Mouse (Mus musculus) megakaryocyte-erythroid progenitor cell, adult 5-6 weeks (primary cell): ENCODE data around the gene Mitf. TPM values are rescaled to one million over a fixed set of nuclear protein-coding genes. Genes with fewer than 3 reads are reported as not detected.

Experiments used
- ATAC-seq: replicated peaks from 2 replicates; pipeline ENCODE4 v1.8.0; 2016; ENCODE audit warnings: mild to moderate bottlenecking, inconsistent platforms; ENCODE audit not compliant: severe bottlenecking, poor library complexity, low FRiP score, low TSS enrichment
- total RNA-seq, 2 experiments: library from RNA; stranded (forward) in 1 of 2; stranded (reverse) in 1 of 2; fragments of 200-1000, 215-1000 nt in 1 of 2; fragments of >200 nt in 1 of 2; fragmentation: Nextera tagmentation in 1 of 2; gene quantifications; 2 replicates each; pipeline ENCODE4 v1.2.3; 2014 to 2017

Mitf gene
- total RNA-seq, 2 experiments from 2014 or later: 1.0 to 1.6 TPM

DNA sequence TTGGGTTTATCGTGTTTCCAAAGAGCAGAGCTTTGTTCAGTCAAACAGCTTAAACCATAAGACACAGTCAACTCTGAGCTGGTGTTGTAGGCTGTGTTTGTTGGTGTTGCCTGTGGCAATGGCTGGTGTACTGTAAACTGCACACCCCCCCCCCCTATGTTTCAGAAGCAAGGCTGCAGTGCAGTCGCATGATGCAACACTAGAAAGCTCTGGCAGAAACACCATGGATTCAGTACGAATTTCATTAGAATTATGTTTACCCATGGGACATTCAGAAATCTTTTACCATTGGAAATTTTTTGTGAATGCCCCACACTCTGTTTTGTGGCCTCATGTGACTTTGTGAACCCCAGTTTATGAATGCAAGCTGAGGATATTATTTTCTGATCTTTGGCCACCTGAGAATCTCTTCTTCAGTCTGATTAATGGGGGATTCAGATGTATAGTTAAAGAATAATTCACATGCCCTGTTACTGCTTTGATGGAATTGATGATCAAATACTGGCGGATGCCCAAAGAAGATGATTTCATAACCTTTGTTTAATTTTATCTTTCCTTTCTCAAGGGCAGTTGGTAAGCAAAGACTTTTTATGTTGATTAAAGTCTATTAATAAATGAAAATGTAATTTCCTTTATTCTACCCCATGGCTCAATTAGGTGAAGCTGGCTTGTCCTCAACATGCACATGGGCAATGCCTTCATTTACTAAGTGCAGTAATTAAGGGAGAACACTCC is 64.6 kb downstream of the Mitf start:
- no peak for ATAC-seq

- ATAC-seq: no peak
Observed at GRCm38 (mm10) chr6:97873102-97873501, 66.2 kb downstream of the Mitf start.

GRCm38 (mm10) chr6:97876990-97877389 is 70.1 kb downstream of the Mitf start:
- ATAC-seq: peak; percentile 83

DNA sequence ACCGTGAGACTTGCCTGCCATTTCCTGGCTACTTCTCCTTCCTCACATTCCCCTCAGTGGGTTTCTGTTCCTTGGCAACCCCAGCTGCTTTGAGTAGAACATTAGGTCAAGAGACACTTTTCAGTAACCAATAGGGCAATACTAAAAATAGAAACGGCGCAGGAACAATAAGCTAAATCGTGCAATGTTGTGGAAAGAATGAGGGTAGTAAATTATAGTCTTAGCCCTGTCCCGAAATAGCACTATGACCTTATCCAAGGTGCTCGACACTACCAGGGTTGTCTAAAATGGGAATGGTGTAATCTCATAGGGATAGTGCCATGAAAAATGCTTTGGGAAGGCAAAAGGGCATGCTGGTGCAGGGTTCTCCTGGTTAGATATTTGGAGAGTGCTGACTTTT is 70.6 kb downstream of the Mitf start:
- no peak for ATAC-seq

DNA sequence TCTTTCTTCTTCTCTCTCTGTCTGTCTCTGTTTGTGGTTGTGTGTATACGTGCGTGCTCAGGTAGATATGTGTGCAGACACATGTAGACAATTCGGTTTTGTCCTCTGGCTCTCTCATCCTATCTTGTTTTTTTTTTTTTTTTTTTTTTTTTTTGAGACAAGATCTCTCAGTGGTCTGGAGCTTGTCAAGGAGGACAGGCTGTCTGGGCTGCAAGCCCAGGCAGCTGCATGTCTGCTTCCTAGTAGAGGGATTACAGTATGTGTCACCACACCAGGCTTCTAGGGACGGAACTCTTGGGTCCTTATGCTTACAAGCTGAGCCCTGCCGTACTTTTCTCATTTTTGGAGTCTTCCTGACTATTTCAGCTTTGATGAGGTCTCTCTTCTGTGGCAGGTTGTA is 73.5 kb downstream of the Mitf start:
- no peak for ATAC-seq

GRCm38 (mm10) chr6:97881935-97882334 is 75.1 kb downstream of the Mitf start:
- no peak for ATAC-seq

DNA sequence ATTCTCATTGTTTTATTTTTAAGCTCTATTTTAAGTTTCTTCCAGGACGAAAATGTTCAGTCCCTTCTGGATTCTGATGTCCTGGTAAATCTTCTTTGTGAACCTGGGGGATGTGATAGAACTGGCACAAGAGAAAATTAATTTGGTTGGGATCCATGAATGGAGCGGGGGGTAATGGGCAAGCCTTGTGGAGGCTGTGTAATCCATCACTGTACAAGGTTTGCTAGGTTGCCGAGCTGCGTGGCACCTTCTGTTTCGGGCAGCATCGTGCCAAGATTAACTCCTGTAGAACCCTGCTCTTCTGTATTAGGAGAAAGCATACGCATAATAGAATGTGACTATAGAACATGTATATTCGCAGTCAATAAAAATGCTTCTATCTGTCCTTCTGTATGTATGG is 76.1 kb downstream of the Mitf start:
- no peak for ATAC-seq

DNA sequence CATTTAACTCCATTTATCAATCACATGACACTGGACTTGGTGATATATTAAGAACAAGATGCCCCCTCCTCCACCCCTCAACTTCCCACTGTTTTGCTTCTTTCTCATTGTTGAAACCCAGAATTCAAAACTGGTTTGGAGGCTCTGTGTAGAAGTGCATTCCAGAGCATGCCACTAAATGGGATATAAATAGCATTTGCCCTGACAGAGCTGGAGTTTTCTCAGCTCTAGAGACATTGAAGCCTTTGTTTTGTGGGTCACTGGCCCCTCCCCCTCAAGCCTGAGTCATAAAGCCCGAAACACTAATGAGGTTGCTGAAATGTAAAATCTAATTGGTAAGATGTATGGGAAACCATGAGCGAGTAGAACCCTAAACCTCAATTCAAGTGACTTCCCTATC is 76.6 kb downstream of the Mitf start:
- ATAC-seq: no peak

GRCm38 (mm10) chr6:97884971-97885370 is 78.1 kb downstream of the Mitf start:
- ATAC-seq: no peak

DNA sequence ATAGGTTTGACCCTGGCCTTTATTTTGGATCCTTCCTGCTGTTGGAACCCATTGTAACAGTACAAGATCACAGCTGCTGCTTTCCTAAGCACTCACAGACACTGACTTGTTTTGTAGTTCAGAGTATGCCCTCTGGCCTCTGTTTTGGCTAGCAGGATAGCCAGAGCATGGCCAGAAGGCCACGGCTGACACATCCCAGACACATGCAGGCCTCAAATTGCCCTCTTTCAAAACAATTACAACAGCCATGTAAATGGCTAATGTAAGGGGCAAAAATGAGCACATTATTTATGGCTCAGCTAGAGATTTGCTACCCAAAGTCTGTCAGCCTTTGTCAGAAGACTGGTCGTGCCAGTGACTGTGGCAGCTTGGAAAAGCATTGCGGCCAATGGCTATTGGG is 78.8 kb downstream of the Mitf start:
- no peak for ATAC-seq

DNA sequence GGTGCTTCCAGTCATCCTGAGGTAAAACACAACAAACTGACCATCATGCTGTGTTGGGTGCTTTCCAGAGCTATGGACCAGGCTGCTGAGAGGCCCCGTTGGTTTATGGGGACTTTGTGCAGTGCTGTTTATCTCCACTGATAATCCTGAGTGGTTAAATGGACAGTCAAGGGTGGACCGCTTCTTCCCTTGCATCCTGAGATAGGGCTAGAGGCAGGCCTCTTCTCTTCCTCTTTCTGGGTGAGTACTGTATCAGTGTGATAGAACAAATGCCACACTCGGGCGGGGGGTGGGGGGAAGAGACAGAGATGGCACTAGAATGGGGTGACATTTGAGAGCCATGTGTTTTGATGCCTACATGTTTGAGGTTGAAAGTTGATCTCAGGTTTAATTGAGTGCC is 81.0 kb downstream of the Mitf start:
- peak; percentile 55 for ATAC-seq

DNA sequence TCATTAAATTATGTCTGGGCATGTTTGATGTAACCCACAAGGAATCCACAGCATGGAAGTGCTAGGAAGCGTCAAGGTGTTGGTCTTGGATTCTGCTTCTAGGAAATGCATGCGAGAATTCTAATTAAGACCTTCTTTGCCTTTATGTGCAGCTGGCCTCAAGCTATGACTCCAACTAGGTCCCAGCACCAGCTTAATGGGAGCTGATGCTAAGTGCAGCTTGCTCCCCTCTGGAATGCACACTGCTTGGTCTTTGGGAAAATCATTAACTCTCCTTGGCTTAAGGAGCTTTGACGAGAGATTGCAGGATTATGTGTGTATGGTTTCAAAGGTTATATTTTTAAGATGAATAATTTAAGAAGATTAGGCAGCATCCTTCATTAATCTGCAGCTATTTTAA is 81.7 kb downstream of the Mitf start:
- ATAC-seq: no peak

DNA sequence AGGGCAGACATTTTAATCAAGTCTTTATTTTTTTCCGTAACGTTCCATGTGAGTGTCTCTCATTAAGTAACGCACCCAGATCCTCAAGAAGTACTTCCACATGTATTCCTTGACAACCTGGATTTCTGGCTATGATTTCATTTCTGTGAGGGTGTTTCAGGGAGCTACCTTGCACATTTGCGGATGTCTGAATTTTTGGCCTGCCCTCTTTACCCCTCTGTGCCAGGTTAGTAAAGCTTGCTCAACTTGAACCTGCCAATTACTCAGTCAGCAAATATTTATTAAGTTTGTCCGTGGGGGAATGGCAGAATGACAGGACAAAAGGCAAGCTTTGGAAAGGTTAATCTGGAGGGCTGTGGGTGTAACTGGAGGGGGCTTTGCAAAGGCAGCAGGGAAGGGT is 86.7 kb downstream of the Mitf start:
- no peak for ATAC-seq

GRCm38 (mm10) chr6:97897191-97897590 is 90.3 kb downstream of the Mitf start:
- ATAC-seq: no peak

GRCm38 (mm10) chr6:97898085-97898484 is 91.2 kb downstream of the Mitf start:
- ATAC-seq: no peak

- ATAC-seq: no peak
Observed at GRCm38 (mm10) chr6:97901561-97901960, 94.7 kb downstream of the Mitf start.

DNA sequence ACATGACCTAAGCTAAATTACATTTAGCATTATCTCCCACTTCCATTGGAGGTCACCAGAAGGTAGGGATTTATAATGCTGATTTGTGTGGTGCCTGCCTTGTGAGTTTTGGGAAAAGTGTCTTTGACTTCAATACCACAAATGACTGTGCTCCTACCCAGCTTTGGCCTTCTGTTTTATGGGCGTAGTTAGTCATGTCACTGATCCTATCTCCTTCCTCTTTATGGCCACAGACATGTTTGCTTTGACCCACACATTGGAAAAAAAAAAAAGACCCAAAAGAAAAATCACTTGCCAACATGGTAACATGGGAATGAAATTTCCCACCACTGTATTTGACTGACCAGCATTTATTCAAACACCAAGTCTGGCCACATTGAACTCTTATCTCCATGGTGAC is 95.4 kb downstream of the Mitf start:
- no peak for ATAC-seq

- ATAC-seq: no peak
Observed at GRCm38 (mm10) chr6:97914768-97915167, 107.9 kb downstream of the Mitf start.

- no peak for ATAC-seq
Observed at GRCm38 (mm10) chr6:97916386-97916903, 109.6 kb downstream of the Mitf start.

DNA sequence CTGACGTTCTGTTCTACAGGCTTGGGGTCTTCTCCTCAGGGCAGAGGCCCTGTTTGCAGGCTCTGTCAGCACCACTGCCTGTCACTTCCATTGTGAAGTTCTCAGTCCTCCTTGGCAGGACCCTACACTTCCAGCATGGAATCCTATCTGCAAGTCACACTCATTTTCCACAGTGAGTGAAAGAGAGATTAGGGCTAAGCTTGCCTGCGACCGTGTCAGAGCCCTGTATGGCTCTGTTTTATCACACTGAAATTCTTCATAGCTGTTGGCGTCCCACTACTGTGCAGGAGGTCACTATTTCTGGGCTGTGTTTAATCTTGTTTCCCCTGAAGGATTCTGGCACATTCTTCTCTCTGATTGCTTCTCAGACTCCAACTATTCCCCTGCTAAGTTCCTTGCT is 111.2 kb downstream of the Mitf start:
- no peak for ATAC-seq

DNA sequence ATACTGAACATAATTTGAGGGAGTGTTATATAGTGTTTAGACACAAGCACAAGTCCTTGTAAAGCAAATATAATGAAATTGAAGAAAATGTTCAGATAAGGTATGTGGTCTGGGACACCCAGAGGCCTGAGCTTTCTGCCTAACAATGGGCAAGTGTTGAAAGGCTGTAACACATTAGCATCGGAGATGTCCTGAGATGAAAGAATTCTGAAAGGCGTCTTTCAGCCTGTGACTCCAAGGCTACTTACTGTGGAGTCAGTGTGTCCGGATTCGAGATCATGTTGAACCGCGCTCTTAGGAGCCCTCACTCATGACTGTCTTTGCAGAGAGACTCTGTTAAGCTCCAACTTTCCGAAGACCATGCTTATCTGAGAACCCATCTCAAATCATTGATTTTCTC is 111.6 kb downstream of the Mitf start:
- ATAC-seq: no peak

GRCm38 (mm10) chr6:97919287-97919686 is 112.4 kb downstream of the Mitf start:
- no peak for ATAC-seq
